Mouse (Mus musculus): ENCODE measurements around the gene Hnrnpul1.
"Not testable (repeated sequence)": the region's sequence is repeated elsewhere in the genome, so short reads cannot be mapped to it uniquely, and the experiment has no call there.

Hnrnpul1 gene

DNA sequence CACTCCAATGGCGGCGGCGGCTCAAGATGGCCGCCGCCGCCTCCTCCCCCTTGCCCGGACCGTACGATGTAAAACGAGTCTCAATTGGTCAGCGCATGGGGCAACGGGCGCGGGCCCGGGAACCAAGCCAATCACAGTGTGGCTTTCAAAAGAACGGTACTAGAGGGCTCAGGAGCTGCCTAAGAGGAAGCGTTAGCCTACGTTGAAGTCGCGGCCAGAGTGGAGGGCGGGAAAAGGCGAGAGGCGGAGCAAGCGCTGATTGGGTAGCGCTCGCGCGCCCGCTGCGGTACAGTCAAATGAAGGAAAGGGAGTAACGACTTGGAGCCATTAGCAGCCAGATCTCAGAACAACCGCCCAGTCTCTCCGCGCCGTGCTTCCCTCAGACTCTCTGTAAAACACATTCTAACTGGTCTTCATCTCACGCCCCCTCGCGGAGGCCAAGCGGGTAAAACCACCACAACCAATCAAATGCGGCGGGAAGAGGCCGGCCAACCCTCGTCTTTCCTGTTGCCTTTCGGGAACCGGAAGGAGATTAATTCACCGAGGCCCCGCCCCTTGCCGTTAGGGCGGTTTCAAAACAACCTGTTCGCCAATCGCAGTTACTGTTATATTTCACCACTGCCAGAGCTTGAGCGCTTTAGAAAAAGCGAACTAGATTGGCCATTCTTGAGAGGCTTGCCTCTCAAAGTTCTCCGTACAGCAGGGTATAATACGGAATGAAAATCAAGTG, at the start of gene Hnrnpul1:
TSS of gene Hnrnpul1 (minus strand) at position 20 of the 730 bp plus-strand sequence.
- peak; percentile 99 to 100 for DNase-seq (ENCODE audit: low spot score in 2 of 2)

DNA sequence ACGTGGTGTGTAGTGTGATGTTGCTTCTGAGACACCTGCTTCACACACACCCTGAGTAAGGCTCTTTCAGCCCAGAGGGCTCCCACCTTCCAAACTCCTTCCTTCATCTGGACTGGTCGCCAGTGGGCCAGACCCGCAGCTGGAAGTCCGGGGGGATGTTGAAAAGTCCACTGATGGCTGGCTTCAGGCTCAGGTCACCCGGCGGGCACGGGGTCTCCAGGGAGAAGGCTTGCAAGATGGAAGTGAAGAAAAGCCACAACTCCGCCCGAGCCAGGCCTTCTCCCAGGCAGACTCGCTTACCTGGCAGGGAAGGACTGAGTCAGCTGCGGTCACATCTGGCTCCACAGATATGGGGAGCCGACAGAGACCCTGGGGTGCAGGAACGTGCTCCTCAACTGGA, 48.9 kb upstream of the Hnrnpul1 start:
- DNase-seq (ENCODE audit: low spot score in 2 of 2): no peak

DNA sequence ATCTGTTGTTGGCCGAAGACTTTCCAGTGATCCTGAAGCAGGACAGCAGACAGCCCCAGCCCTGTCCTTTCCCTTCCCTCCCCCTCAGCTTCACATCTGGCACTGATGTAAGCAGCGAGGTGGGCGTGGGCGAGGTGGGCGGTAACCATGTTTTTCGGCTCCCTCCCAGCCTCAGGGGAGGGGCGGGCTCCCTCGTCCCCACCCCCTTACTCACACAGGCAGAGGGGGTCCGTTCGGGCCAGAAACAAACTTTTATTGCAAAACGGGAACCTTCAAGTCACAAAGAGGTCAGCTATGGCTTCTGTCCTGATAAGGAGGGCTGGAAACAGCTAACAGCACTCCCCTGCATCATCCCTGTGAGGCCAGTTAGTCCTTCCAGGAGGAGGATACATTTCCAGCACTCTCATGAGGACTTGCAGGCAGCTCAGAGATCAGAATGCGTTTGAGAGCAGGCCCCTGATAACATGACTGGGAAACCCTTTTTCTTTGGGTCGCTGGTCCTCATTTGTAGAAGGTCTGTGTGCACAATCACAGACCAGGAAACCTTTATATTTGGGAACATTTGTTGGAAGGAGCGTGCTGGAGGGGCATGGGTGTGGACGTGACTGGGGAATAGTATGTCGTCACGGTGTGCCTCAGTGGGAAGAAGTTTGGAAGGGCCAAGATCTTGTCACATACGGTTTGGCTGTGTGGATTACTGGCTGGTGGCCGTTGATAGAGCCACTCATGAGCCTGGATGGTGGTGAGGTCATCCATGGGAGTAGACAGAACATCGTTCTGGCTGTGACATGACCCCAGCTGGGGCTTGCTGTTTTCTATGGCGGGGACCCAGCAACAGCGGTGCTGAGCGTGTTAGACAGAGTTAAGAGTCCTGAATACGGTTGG, 47.9 kb upstream of the Hnrnpul1 start:
- DNase-seq (ENCODE audit: low spot score in 2 of 2): no peak

DNA sequence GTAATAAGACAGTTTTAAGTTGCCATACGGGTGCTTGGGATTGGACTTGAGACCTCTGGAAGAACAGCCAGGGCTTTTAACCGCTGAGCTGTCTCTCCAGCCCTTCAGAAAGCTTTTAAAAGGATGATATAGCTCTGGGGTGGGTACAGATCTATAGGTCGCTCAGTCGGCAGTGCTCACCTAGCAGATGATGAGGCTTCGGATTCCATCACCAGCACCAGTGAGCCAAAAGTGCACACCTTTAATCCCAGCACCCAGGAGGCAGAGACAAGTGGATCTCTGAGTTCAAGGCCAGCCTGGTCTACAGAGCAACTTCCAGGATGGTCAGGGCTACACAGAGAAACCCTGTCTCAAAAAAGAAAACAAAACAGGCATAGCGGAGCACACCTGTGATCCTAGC, 46.5 kb upstream of the Hnrnpul1 start:
- DNase-seq (ENCODE audit: low spot score in 2 of 2): no peak

DNA sequence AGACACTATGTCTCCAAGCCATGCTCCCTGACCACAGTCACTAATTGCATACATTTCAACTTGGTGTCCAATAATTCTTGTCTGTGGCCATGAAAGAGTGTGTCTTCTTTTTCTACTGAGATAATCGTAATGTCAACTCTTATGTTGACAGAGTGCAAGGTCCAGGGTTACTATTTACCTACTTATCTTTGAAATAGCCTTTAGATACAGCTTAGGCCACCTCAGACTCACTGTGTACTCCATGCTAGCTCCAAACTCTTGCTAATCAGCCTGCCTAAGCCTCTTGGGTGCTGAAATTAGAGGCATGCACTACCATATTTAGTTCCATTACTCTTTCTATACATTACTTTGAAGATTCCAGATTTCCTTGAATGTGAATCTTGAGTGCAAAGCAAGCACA, 44.8 kb upstream of the Hnrnpul1 start:
- no peak for DNase-seq (ENCODE audit: low spot score in 2 of 2)

DNA sequence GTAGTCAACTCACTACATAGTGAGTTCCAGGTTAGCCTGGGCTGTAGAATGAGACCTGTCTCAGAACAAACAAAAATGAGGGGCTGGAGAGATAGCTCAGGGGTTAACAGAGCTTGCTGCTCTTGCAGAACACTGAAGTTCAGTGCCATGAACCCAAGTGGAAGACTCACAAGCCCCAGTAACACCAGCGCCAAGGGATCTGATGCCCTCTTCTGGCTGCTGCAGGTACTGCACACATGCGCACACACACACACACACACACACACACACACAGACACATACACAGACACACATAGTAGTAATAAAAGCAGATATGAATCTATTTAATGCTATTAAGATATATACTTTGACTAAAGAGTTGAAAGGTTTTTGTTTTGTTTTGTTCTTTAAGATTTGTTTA, 44.0 kb upstream of the Hnrnpul1 start:
- no peak for DNase-seq (ENCODE audit: low spot score in 2 of 2)

DNA sequence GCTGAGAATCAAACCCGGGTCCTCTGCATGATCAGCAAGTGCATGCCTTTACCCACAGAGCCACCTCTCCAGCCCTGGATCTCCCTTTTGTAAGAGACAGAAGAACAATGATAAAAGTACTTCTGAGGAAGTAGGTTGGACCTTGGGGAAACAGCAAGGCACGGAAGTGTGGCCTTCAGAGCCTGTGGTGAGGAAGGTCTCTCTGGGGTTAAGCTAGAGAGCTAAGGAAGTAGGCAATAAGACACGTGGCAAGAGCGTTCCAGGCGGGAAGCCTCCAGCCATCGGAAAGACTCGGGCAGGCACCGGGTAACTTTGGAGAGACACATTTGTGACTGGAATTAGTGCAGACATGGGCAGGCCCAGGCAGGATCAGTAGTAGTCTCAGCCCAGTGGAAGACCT, 40.2 kb upstream of the Hnrnpul1 start:
- DNase-seq (ENCODE audit: low spot score in 2 of 2): no peak

DNA sequence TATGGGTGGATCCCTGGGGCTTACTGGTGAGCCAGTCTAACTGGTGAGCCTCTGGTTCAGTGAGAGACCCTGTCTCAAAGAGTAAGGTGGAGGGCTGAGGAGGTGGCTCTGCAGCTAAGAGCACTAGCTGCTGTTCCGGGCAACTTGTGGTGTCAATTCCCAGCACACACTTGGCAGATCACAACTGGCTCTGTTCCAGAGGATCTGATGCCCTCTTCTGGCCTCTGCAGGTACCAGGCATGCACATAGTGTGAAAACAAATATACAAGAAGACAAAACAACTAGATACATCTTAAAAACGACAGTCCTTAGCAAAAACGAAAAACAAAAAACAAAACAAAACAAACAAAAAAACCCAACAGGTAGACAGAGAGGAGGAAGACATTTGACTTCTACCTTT, 39.1 kb upstream of the Hnrnpul1 start:
- peak in 1 of 2 experiments; percentile 27 for DNase-seq (ENCODE audit: low spot score in 2 of 2)

DNA sequence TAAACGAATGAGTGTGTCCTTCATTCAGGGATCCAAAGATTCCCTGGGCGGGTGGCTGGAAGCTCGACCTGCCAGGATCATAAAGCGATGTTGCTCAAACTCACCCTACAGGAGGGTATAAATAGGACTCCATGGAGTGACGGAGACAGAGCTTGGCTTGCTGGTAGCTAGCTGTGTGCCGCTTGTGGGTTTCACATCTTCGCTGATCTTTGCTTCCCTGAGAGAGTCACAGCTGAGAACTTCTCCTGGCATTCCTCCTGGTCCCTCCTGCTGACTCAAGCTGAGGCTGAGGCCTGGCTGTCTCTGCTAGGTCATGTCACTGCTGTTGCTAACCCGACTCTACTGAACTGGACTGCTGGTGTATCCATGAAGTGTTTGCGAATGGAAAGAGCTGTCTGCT, 38.4 kb upstream of the Hnrnpul1 start:
- DNase-seq (ENCODE audit: low spot score in 2 of 2): not testable (repeated sequence)

DNA sequence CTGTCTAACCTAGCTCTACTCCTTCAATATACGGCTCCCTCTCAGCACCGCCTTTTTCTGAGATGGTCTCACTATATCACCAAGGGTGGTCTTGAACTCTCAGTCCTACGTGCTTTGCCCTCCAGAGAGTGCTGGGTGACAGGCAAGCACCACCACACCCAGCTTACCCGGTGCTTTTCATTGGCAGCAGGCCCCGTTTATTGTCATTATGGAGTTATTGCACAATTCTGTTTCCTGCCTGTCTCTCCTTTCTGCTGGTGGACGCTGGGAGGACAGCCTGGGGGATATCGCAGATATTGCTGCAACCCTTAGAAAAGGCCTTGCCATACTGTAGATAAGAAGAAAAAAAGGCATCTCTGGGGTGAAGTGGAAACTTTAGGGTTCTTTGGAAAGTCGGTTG, 36.1 kb upstream of the Hnrnpul1 start:
- no peak for DNase-seq (ENCODE audit: low spot score in 2 of 2)

DNA sequence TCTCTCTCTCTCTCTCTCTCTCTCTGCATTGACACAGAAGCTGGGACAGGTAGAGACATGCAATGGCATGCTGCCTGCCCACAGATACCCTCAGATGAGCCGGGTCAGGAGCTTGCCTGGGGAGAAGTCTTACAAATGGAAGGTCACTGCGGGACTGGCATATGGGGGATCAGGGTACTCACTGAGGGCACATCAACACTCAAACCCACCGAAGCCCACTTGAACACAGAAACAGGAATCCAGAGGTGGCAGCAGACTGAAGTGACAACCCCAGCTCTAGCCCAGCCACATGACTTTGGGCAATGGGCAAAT, 34.5 kb upstream of the Hnrnpul1 start:
- DNase-seq (ENCODE audit: low spot score in 2 of 2): no peak

DNA sequence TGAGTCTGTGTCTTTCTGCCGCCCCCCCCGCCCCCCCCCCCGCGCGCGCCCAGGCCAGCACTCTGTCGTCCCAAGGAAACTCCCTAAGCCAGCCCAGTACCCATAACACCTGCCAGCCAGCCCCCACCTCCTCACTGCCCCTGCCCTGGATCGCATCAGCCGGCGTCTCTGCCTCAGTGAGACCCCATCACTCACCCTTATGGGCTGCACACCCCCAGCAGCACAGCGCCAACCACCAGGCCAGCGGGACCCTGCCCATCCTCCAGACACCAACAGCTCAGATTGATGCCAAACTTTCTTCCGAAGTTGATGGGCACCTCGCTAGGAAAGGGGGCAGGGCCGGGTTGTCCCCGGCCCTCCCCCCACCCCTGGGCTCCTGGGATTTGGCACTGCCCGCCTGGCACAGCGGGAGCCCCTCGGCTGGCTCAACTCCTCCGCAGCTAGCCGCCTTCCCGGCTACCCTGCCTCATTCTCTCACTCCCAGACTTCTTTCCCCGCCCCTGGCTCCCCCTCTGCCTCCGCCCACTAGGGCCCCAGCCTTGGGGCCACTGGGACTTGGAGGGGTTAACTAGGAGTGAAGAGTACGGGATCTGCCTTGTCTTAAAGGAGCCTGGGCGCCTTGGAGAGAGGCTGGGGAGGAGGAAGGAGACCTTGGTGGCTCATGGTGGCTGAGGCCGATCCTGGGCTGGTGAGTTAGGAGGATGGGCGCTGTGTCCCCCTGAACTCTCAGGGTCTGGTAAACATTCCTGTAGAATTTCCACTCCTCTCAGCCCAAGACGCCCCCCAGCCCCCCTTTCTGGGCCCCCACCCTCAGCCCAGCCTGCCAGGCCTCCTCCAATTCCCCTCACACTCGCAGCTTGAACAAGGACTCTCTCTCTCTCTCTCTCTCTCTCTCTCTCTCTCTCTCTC, 33.9 kb upstream of the Hnrnpul1 start, which contains the start of gene Axl:
TSS of gene Axl (minus strand) at position 486 of the 909 bp plus-strand sequence.
- DNase-seq (ENCODE audit: low spot score in 2 of 2): no peak

DNA sequence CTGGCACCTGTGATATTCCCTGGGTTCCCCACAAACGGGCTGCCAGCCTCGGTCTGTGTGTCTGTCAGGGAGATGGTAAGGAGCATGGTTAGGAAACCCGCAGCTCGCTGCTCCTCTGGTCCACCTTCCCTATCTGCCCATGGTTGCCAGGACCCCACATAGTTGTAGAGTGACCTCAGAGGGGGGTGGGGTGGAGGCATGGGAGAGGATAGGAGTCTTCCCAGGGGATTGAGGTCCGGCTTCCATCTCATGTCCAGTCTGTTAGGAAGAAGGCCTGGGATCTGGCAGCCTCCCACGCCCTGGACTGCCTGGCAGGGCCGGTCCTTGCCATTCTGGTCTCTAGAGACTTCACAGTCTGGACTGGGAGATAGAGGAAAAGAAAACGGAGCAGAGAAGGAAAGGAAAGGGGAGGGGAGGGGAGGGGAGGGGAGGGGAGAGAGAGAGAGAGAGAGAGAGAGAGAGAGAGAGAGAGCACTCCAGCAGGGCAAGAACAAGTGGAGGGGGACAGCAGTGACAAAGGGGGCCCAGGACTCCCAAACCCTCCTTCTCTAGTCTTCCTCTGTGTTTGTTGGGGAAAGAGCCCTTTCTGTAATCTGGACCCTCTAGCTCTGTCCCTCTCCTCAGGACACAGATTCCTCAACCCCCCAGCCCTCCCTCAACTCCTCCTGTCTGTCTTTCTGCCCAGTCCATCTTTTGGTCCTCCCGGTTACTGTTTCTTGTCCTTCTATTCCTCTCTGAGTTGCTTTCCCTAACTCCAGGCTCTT, 33.1 kb upstream of the Hnrnpul1 start:
- DNase-seq (ENCODE audit: low spot score in 2 of 2): no peak

DNA sequence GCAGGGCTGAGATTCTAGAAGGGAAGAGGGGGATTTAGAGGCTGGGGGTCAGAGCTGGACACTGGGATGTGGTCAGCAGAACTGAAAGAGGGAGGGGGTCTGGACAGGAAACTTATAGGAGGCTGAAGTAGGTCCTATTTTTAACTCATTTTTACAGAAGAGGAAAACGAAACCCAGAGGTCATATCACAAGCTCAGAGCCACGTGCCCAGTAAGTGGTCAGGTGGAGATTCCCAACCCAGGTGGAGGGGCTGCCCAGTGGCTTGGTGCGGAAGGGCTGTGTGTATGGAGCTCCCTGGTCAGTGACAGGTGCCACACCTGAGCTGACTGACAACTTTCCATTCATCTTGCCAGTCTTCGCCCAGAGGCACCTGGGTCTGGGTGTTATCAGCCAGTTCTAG, 32.4 kb upstream of the Hnrnpul1 start:
- no peak for DNase-seq (ENCODE audit: low spot score in 2 of 2)

DNA sequence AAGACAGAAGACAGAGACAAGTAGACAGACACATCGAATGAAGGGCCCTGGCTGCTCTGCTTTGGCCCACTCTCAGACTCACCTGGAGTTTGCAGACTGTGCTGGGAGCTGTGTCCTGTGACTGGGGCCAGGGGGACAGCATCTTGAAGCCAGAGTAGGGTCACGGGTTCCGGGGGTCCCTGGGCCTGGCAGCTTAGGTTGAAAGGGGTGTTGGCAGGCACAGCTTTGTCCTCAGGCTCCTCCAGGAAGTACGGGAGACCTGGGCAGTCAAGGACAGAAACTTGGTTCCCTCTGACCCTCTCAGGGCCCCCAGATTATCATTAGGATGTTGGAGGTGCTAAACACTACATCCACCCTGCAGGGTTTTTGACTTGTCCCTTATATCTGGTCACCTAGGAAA, 31.2 kb upstream of the Hnrnpul1 start:
- no peak for DNase-seq (ENCODE audit: low spot score in 2 of 2)

DNA sequence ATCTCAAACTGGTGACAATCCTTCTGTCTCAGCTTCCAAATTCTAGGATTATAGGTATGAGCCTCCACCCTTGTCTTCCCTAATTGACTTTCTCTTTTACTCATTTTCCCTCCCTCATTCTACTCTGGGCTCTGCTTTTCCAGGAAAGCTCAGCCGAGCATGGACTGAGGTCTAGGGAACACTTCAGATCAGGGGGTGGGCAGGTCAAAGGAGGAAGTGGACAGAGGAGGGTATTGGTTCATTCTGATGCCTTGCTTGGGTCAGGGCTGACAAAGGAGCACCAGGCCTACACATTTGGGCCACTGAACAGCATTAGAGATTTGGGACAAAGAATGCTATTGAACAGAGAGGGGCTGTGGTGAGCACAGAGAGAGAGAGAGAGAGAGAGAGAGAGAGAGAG, 30.3 kb upstream of the Hnrnpul1 start:
- DNase-seq (ENCODE audit: low spot score in 2 of 2): no peak

DNA sequence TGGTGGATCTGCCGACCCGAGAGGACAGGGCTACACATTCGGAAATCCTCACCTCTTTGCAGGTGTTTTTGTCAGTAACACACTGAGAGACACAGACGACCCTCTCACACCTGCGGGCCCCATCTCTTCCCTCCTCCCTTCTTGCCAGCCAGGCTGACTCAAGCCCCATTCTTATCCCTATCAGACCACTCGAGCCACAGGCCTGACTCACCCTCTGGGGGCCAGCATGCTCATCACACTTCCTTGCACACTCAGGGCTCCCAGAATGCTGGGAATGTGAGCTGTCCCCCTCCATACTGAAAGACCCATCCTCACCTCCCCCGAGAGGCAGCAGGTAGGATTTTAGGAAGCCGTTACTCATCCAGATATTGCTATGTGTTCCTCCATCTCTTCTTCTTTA, 29.2 kb upstream of the Hnrnpul1 start:
- no peak for DNase-seq (ENCODE audit: low spot score in 2 of 2)

DNA sequence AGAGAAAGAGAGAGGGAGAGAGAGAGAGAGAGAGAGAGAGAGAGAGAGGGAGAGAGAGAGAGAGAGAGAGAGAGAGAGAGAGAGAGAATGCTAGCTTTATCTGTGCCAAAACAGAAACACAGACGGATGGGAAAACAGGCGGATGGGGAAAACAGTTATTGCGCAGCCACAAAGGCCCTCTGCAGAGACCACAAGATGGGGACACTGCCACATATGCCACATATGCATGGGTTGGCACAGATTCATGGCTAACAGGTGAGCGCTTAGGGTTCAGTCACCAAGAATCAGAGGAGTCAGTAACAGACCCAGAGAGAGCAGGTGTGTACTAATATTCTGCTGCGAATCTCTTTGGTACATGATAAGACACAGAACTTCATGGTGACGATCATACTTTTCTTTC, 28.2 kb upstream of the Hnrnpul1 start:
- no peak for DNase-seq (ENCODE audit: low spot score in 2 of 2)

DNA sequence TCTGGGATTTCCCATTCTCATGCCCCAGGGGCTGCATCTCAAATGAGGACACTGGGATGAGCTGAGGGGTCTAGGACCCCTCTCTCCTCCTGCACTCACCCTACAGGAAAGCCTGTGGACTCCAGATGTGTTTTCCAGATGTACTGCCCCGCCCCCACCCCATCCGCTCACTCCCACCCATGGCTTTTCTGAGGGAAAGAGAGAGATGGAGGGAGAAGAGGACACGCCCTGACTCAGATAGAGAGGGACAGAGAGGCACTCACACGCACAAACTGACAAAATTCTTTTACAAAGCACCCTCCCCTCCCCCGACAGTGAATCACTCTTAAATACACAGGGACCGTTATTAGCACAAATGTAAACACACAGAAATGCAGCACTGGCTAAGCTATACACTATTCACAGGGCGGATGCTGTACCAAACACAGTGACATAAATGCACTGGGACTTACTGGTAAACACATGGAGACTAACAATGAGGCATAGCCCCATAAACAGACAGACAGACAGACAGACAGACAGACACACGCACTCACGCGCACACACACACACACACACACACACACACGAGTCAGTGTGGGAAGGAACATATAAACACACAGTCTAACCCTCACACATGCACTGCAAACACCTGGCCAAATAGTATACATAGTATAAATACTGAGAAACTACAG, 27.5 kb upstream of the Hnrnpul1 start:
- no peak for DNase-seq (ENCODE audit: low spot score in 2 of 2)

DNA sequence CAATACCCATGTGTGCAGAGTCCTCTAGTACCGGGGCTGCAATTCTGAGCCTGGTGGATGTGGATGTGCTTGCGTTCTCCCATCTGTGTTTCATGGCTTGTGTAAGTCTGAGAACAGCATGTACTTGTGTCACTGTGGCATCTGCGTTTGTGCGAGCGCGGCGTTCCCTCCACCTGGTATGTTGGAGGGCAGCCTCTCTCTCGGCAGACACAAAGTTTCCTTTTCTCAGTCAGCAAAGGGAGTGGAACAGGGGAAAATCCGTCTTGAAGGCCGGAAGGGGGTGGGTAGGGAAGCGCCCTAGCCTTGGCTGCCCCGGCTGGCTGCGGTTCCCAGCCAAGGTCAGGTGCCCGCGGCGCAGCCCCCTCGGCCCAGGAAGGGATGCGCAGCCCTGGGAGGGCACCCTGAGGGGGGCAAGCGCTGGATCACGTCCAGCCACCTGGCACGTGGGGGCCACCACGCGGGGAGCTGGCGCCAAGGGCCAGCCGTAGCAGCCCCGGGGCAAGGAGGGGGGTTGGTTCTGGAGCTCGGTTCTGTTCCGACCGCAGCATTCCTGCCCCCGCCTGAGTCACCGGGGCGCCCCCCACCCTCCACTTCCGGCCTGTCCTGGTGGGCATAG, 26.9 kb upstream of the Hnrnpul1 start:
- DNase-seq (ENCODE audit: low spot score in 2 of 2): no peak

Measured in natural killer cell, adult 2 months (primary cell).